31 mouse cellular contexts compared by ENCODE assay signal in the genomic region with DNA sequence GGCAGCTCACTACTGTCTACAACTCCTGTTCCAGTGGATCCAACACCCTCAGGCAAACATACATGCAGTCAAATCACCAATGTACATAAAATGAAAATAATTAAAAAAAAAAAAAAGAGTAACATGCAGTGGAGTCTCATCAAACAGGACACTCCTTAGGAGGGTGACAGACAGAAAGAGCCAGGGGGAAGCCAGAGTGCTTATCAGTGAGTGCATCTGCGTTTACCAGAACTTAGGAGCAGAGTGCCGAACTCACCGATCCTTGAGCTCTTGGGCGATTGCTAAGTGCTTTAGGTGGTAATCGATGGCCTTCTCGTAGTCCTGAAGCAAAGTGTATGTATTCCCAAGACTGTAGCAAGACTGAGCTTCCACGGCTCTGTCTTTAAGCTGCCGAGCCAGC. TPM values are rescaled to one million over a fixed set of nuclear protein-coding genes. Genes with fewer than 3 reads are reported as not detected.
"Had no signal": no experiment of that assay in that cellular context is flagged by ENCODE, and none has a peak within 500 bp of the region (broad histone marks: within the 10 kb centered on the region; RNA-seq: fewer than 3 reads in every experiment).

No protein-coding gene starts in this region.

- H3K27ac ChIP-seq: embryonic facial prominence, embryonic 10.5 days; embryonic facial prominence, embryonic 12.5 days; embryonic facial prominence, embryonic 13.5 days; embryonic facial prominence, embryonic 15.5 days; forebrain, embryonic 10.5 days; forebrain, embryonic 12.5 days; forebrain, embryonic 13.5 days; forebrain, embryonic 15.5 days; gastrocnemius, adult 2 months had no signal

- H3K4me3 ChIP-seq: embryonic facial prominence, embryonic 10.5 days; embryonic facial prominence, embryonic 12.5 days; embryonic facial prominence, embryonic 13.5 days; embryonic facial prominence, embryonic 15.5 days; erythroblast, embryonic 14.5 days; forebrain, embryonic 10.5 days; forebrain, embryonic 12.5 days; forebrain, embryonic 13.5 days; forebrain, embryonic 15.5 days; gastrocnemius, adult 2 months had no signal

- ATAC-seq: forebrain, embryonic 13.5 days; forebrain, embryonic 14.5 days; forebrain, embryonic 15.5 days; forebrain, embryonic 16.5 days; forebrain, postnatal 0 days had no signal

- H3K9ac ChIP-seq: embryonic facial prominence, embryonic 12.5 days; embryonic facial prominence, embryonic 13.5 days; embryonic facial prominence, embryonic 15.5 days; forebrain, embryonic 12.5 days; forebrain, embryonic 13.5 days; forebrain, embryonic 15.5 days; forebrain, postnatal 0 days had no signal

- H3K4me2 ChIP-seq: embryonic facial prominence, embryonic 12.5 days; embryonic facial prominence, embryonic 13.5 days; embryonic facial prominence, embryonic 15.5 days; forebrain, embryonic 12.5 days; forebrain, embryonic 13.5 days; forebrain, embryonic 15.5 days had no signal

- H3K4me1 ChIP-seq: embryonic facial prominence, embryonic 10.5 days; embryonic facial prominence, embryonic 12.5 days; embryonic facial prominence, embryonic 13.5 days; embryonic facial prominence, embryonic 15.5 days; forebrain, embryonic 10.5 days; forebrain, embryonic 12.5 days; forebrain, embryonic 13.5 days; forebrain, embryonic 15.5 days had no signal

- H3K27me3 ChIP-seq: embryonic facial prominence, embryonic 12.5 days; embryonic facial prominence, embryonic 13.5 days; embryonic facial prominence, embryonic 15.5 days; forebrain, embryonic 12.5 days; forebrain, embryonic 13.5 days; forebrain, embryonic 15.5 days had no signal

- DNase-seq: cerebellum, adult 18-20 months; cerebellum, adult 2 months; cerebellum, adult 8-10 months; cerebellum, adult 9-10 months; cerebellum, adult 9-11 months; cerebellum, postnatal 10 days; cerebellum, postnatal 14 days; cerebellum, postnatal 25 days; cerebellum, postnatal 36 days; embryo, embryonic 11 days; forebrain, postnatal 0 days; gastrocnemius, adult 2 months; gastrocnemius, postnatal 10 days; gastrocnemius, postnatal 14 days; gastrocnemius, postnatal 25 days; gastrocnemius, postnatal 36 days; heart, adult 18-20 months had no signal

- H3K9me3 ChIP-seq: embryonic facial prominence, embryonic 10.5 days; embryonic facial prominence, embryonic 12.5 days; embryonic facial prominence, embryonic 13.5 days; embryonic facial prominence, embryonic 15.5 days; forebrain, embryonic 10.5 days; forebrain, embryonic 12.5 days; forebrain, embryonic 13.5 days; forebrain, embryonic 15.5 days had no signal

RNA-seq across cellular contexts. Expression of gene Aknad1, which starts 40.8 kb away (rescaled TPM):
- total RNA-seq: common myeloid progenitor, adult 5-6 weeks; forebrain, postnatal 0 days; granulocyte monocyte progenitor cell, adult 5-6 weeks; heart, adult 18-20 months had no signal
- polyA plus RNA-seq: cerebellum, adult 2 months; forebrain, embryonic 10.5 days; forebrain, embryonic 11.5 days; forebrain, embryonic 12.5 days; forebrain, embryonic 13.5 days; forebrain, embryonic 14.5 days; forebrain, embryonic 15.5 days; forebrain, embryonic 16.5 days; forebrain, postnatal 0 days had no signal
